Mouse (Mus musculus) liver, embryonic 14.5 days (tissue): ENCODE data around the gene Sdcbp2. TPM values are rescaled to one million over a fixed set of nuclear protein-coding genes. Genes with fewer than 3 reads are reported as not detected.
"Not testable (repeated sequence)": the region's sequence is repeated elsewhere in the genome, so short reads cannot be mapped to it uniquely, and the experiment has no call there.

Experiments used
- ATAC-seq: fragments of 200-750 bp; cut with Nextera tagmentation; 2 replicates; pipeline ENCODE4 v1.8.0; 2017; ENCODE audit warnings: moderate number of reproducible peaks, mild to moderate bottlenecking, moderate library complexity; ENCODE audit not compliant: insufficient read depth
- DNase-seq, 3 experiments: peaks; one replicate each; pipeline ENCODE4 v3.0.0-alpha.2; 2012 to 2013; ENCODE audit warnings: low read depth in 3 of 3, low spot score in 3 of 3
- H3K27ac ChIP-seq: fragments of 300-500 bp; sonication (generic); 2 replicates; pipeline ENCODE4 v1.5.1; 2014; ENCODE audit warnings: moderate library complexity, mild to moderate bottlenecking, control low read depth, inconsistent platforms
- H3K27me3 ChIP-seq: fragments of 300-500 bp; sonication (generic); 2 replicates; pipeline ENCODE4 v1.6.1; 2014; ENCODE audit warnings: mild to moderate bottlenecking, low read length, moderate library complexity; ENCODE audit not compliant: control insufficient read depth, insufficient read depth
- H3K36me3 ChIP-seq: fragments of 300-500 bp; sonication (generic); replicated peaks from 2 replicates; pipeline ENCODE4 v1.6.1; 2014; ENCODE audit warnings: low read depth; ENCODE audit not compliant: control insufficient read depth, insufficient read depth
- H3K4me1 ChIP-seq, 2 experiments: fragments of 200-500 bp in 1 of 2; fragments of 300-500 bp in 1 of 2; sonication (generic) in 1 of 2; replicated peaks; 2 replicates each; pipeline ENCODE4 v1.6.1; 2012 to 2014; ENCODE audit warnings: antibody characterized with exemption in 1 of 2, inconsistent platforms in 1 of 2, low read length in 1 of 2; ENCODE audit not compliant: control insufficient read depth in 2 of 2, insufficient read depth in 2 of 2
- H3K4me2 ChIP-seq: fragments of 300-500 bp; sonication (generic); 2 replicates; pipeline ENCODE4 v1.6.1; 2014; ENCODE audit warnings: low read depth, mild to moderate bottlenecking, control low read depth, moderate library complexity
- H3K4me3 ChIP-seq, 2 experiments: fragments of 200-500 bp in 1 of 2; fragments of 300-500 bp in 1 of 2; sonication (generic) in 1 of 2; 2 replicates each; pipeline ENCODE4 v1.5.1; 2012 to 2014; ENCODE audit warnings: low read depth in 2 of 2, low read length in 2 of 2, mild to moderate bottlenecking in 2 of 2, control low read depth in 1 of 2, inconsistent platforms in 1 of 2, moderate library complexity in 1 of 2; ENCODE audit not compliant: insufficient read depth in 1 of 2
- H3K9ac ChIP-seq: fragments of 300-500 bp; sonication (generic); replicated peaks from 2 replicates; pipeline ENCODE4 v1.6.1; 2014; ENCODE audit warnings: mild to moderate bottlenecking, control low read depth, moderate library complexity
- H3K9me3 ChIP-seq: fragments of 300-500 bp; sonication (generic); 2 replicates; pipeline ENCODE4 v1.6.1; 2016; ENCODE audit warnings: low read length, mixed read lengths; ENCODE audit not compliant: control insufficient read depth
- CTCF ChIP-seq: IDR thresholded peaks from 2 replicates; pipeline ENCODE4 v1.5.1; 2016; ENCODE audit warnings: antibody characterized with exemption, low read depth, control low read depth
- EP300 ChIP-seq: IDR thresholded peaks from 2 replicates; pipeline ENCODE4 v1.6.1; 2016; ENCODE audit warnings: antibody characterized with exemption, low read depth
- WGBS: fragments of 180-500 bp; shearing (Covaris S2); extraction: QIAGEN DNeasy Blood & Tissue Kit; methylation state at CpG from one replicate; pipeline ENCODE4 v1.1.7; 2014; ENCODE audit not compliant: insufficient replicate concordance; 5-methylcytosine and 5-hydroxymethylcytosine counted together
- polyA plus RNA-seq, 2 experiments: library from polyadenylated mRNA; depleted of rRNA in 1 of 2; stranded (reverse) in 1 of 2; unstranded in 1 of 2; fragments of >200 nt; fragmentation: Nextera tagmentation in 1 of 2; extraction: Ambion mirVana in 1 of 2; gene quantifications; 2 replicates each; pipeline versions ENCODE4 v1.2.1 to v1.2.3; 2012 to 2014

The Sdcbp2 gene
- polyA plus RNA-seq, 2 experiments: 0.06 to 0.22 TPM

DNA sequence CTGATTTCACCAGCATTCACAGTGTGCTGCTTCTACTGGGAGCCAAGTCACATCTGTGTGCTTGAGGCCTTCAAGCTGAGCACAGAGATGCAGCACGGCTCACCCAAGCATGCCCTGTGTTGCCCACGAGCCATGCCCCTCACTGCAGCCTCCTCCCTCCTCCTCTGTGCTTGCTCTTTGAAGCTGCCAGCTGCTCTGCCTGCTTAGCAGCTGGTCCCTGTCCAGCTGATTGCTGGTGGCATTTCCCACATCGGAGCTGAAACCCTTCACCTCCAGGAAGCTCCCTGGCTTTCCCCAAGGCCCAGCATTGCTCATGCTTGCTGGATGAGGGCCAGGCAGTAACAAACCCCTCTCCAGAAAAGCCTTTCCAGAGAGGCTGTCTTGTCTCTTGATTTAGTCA lies 37.6 kb downstream of the Sdcbp2 start:
- Histone ChIP-seq H3K4me3 (no peak overlapping the region), H3K4me2 (no peak overlapping the region), H3K9me3 (no peaks in the 10 kb centered on the region), H3K4me1 (no peaks in the 10 kb centered on the region), H3K9ac (no peak overlapping the region), H3K27me3 (no peaks in the 10 kb centered on the region), H3K36me3 (no peaks in the 10 kb centered on the region), H3K27ac (no peak overlapping the region)
- no peak for TF ChIP-seq CTCF
- TF ChIP-seq EP300: no peak
- 52% methylated on average over 3 of the region's 3 CpGs for WGBS
- DNase-seq: no peak
- no peak for ATAC-seq

DNA sequence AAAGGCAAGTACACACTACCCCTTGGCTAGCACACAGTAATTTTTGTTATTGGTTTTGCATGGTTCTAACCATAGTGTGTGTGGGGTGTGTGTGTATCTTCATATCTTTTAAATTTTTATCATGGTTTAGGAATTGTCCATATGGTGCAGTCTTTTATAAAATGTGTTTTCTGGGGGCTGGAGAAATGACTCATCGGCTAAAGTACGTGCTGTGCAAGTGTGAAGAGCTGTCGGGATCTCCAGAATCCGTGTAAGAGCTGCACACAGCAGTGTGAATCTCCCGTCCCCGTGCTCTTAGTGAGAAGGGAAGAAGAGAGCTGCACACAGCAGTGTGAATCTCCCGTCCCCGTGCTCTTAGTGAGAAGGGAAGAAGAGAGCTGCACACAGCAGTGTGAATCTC lies 43.4 kb downstream of the Sdcbp2 start:
- H3K27ac ChIP-seq, ATAC-seq, DNase-seq, H3K36me3 ChIP-seq, H3K9ac ChIP-seq, H3K27me3 ChIP-seq, H3K4me1 ChIP-seq, H3K4me2 ChIP-seq, H3K9me3 ChIP-seq, H3K4me3 ChIP-seq: not testable (repeated sequence)
- 63% methylated on average over 6 of the region's 8 CpGs for WGBS

DNA sequence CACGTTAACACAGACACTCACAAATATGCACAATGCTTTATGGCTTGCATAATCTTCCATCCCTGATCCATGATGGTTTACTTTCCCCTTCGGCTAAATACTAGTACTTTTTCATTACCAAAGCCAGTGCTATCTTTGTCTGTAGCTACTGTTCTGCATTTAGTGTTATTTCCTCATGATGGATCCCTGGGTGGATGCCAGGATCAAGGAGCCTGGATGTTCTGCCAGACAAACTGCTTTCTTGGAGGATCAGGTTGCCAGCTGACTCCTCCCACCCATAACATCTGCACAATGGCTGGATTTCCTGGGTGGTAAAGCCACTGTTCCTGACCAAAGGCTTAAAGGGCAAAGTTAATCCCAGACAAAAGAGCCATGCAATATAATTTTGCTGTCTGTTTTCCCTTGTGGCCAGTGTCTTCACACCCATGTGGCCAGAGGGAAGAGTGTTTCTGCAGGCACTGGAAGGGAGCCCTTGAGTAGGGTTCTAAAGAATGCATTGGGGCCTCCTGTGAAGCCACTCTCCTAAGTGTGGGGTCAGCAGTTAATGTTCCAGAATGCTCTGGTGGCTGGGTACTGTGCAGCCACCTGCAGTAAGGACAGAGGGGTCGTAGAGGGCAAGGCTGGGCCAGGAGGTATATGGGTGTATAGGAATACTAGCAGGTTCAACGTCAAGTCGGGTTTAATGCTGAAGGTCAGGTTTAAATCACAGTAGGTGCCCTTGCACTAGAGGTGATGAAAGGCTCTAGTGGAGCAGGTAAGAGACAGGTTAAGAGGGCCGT lies 44.3 kb downstream of the Sdcbp2 start:
- Histone ChIP-seq H3K9ac (no peak overlapping the region), H3K4me2 (no peak overlapping the region), H3K4me1 (no peaks in the 10 kb centered on the region), H3K36me3 (no peaks in the 10 kb centered on the region), H3K9me3 (no peaks in the 10 kb centered on the region), H3K27me3 (no peaks in the 10 kb centered on the region), H3K27ac (no peak overlapping the region), H3K4me3 (no peak overlapping the region)
- 53% methylated on average over 6 of the region's 6 CpGs for WGBS
- no peak for DNase-seq
- TF ChIP-seq EP300 (no peak), CTCF (no peak)
- no peak for ATAC-seq

GRCm38 (mm10) chr2:151623776-151624175 lies 51.4 kb downstream of the Sdcbp2 start:
- TF ChIP-seq CTCF (no peak), EP300 (no peak)
- H3K4me3 ChIP-seq: no peak overlapping the region
- no peak overlapping the region for H3K4me2 ChIP-seq
- no peaks in the 10 kb centered on the region for H3K27me3 ChIP-seq
- DNase-seq: no peak
- no peak overlapping the region for H3K27ac ChIP-seq
- H3K9ac ChIP-seq: no peak overlapping the region
- H3K36me3 ChIP-seq: no peaks in the 10 kb centered on the region
- ATAC-seq: no peak
- WGBS: 40% methylated on average over 3 of the region's 3 CpGs
- H3K4me1 ChIP-seq: no peaks in the 10 kb centered on the region
- no peaks in the 10 kb centered on the region for H3K9me3 ChIP-seq

DNA sequence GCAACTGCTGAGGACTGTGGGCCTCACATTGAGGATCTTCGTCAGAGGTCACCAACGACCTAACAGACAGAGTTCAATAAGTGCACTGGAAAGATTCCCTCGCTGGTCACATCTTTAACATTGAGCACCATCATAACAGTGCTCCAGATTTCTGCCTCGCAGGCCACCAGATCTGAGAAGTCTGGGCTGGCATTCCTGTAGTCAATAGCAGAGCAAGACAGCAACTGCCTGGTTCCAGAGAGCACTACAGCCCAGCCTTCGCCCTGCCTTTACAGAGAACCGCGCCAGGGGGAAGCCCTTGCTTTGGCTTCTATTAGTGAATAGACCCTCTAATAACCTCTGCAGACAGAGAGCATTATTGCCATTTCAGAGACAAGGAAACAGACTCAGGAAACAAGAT lies 53.9 kb downstream of the Sdcbp2 start:
- no peaks in the 10 kb centered on the region for H3K36me3 ChIP-seq
- no peaks in the 10 kb centered on the region for H3K9me3 ChIP-seq
- no peak overlapping the region for H3K4me3 ChIP-seq
- H3K27ac ChIP-seq: no peak overlapping the region
- ATAC-seq (no peak), DNase-seq (no peak)
- 69% methylated on average over 7 of the region's 7 CpGs for WGBS
- no peaks in the 10 kb centered on the region for H3K4me1 ChIP-seq
- no peak overlapping the region for H3K4me2 ChIP-seq
- H3K27me3 ChIP-seq: peaks cover 9% of the 10 kb centered on the region
- H3K9ac ChIP-seq: no peak overlapping the region
- TF ChIP-seq EP300 (no peak), CTCF (no peak)
